Mouse (Mus musculus) brain, adult 10 weeks (tissue): ENCODE data around the gene Gm26965. TPM values are rescaled to one million over a fixed set of nuclear protein-coding genes. Genes with fewer than 3 reads are reported as not detected.

Source experiments
- polyA plus RNA-seq: library from polyadenylated mRNA; stranded (reverse); fragments of 350-450 nt; fragmentation: Illumina TruSeq; extraction: RNeasy Lipid Tissue Mini Kit (QIAGEN cat#74804); gene quantifications from one replicate; pipeline ENCODE4 v1.2.3, GENCODE M21; 2015; ENCODE audit warnings: low read depth, low replicate concordance

Gm26965 gene
- polyA plus RNA-seq, result not detected

DNA sequence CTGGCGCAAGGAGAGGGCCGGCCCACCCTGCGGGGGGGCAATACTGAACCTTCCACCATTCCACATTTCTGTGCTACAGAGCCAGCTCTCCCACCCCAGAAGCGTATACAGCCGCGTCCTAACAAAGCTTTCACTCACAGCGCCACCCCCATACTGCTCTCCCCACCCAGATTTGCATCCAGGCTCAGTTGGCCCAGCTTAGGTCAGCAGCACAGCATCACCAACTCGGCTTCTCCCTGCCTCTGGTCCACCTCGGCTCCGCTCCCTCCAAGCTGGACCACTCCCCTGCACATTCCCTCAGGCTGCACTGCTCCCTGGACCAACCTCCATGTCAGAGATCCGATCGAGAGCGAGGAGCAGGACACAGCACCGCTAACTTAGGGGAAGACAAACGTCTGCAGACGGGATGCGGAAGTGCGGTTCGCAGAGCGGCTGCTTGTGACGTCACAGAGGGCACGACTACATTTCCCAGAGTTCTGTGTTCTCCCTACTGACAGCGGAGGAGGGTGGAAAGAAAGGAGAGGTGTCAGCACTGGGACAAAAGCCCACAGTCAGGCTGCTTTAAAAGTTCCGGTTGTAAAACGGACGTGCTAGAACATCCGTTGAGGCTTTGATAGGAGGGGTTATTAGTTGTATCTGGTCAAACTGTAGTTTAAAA is at the start of gene Gm26965, which contains the start of gene Zfp87:
Gene Gm26965 (minus strand): TSS at position 399 of the 658 bp plus-strand sequence.
Gene Zfp87 (minus strand): TSS at position 425 of the 658 bp plus-strand sequence.

DNA sequence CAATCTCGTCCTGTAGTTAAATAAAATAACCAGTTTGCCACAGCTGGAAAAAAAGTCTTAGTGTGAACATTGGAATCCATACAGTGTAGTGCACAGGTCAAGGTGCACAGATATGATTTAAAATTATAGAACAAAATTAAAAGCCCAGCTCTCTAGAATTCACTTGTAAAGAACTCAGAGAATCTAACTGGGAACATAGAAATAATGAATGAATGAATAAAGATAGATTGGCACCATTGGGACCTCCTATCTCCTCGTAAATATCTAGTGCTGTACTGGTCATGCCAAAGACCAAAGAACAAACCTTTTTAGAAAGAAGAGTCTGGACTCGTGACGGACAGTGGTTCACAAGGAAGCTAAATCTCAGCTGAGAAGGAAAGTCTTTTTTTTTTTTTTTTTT is 27.8 kb upstream of the Gm26965 start, which contains the start of gene Zfp748:
Gene Zfp748 (minus strand): TSS at position 101 of the 400 bp plus-strand sequence.

DNA sequence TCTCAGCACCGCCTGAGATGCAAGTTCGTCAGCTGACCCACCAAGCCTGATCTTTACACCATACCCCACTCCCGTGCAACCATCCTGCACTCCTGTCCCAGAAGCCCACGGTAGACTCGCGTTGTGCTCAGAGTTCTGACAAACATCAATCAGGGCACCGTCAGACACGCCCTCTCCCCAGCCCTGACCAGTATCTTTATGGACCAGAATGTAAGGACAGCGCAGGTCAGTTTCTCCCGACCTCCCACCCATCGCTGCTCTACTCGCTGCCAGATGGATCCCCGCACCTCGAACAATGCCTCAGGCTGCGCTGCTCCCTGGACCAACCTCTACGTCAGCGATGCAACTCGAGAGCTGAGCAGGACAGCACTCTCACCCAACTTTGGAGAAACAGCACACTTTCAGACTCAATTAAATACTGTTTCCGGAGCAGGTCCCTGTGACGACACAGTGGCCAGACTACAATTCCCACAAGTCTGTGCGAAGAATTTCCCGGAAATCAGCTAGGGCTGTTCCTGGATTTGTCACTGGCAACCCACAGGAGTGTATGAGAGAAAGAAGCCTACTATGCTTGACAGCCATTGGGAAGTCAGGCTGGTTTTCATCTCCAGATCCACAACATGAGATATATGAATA is 25.7 kb downstream of the Gm26965 start, which contains the start of gene Zfp58:
Gene Zfp58 (minus strand): TSS at position 472 of the 636 bp plus-strand sequence.

DNA sequence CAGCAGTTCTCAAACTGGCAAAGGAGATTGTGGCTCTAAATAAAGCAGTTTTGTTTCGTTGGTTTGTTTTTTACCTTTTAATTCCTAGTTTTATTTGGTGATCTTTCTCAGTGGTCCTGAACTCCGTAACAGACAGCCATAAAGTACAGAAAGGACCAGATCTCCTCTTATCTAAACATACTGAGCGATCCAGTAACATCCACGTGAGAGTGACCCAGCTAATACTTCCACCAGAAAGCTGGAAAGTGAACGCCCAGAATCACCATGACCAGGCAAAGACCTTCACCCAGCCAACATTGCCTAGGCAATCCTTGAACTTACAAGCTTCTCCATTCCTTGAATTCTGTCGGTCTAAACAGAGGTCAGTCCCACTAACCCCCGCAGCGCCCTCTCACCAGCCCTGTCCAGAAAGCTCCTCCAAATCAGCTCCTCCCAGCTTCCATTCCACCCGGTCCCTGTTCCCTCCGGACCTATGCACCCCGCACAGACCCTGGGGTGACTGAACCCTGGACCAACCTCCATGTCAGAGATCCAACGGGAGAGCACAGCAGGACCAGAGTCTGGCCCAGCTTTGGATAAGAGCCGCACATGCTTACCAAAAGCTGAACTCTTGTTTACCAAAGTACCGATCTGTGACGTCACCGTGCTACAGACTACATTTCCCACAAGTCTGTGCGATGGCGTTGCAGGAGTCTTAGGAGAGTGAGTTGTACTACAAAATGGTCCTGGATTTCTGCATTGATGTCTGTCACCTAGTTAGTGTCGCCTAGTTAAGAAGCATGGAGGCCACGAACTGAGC is 42.1 kb downstream of the Gm26965 start, which contains the start of gene Zfp874b:
Gene Zfp874b (minus strand): TSS at position 634 of the 799 bp plus-strand sequence.

DNA sequence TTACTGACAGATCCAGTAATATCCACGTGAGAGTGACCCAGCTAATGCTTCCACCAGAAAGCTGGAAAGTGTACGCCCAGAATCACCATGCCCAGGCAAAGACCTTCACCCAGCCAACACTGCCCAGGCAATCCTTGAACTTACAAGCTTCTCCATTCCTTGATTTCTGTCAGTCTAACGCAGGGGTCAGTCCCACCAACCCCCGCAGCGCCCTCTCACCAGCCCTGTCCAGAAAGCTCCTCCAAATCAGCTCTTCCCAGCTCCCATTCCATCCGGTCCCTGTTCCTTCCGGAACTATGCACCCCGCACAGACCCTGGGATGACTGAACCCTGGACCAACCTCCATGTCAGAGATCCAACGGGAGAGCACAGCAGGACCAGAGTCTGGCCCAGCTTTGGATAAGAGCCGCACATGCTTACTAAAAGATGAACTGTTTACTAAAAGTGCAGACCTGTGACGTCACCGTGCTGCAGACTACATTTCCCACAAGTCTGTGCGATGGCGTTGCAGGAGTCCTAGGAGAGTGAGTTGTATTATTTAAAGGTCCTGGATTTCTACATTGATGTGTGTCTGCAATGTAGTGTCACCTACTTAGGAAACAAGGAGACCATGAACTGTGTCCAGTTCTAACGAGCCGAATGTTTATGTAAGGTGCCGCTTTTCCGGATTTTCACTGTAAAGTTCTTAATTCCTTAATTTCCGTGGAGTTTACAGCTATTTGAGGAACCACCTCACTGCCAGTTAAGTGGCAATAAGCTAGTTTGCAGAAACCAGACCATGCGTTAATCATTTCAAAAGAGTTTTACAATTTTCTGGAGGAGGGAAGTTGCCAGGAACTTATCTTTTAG is 74.6 kb downstream of the Gm26965 start, which contains the start of gene Zfp874a:
Gene Zfp874a (minus strand): TSS at position 453 of the 849 bp plus-strand sequence.

Other genes starting within 250 kb of the Gm26965 start
- gene Zfp458, start 247.7 kb downstream of the Gm26965 start, polyA plus RNA-seq, result 6.0 TPM
- 0.83 TPM for gene Zfp457, start 219.7 kb downstream of the Gm26965 start, polyA plus RNA-seq
- gene Zfp595, start 193.6 kb downstream of the Gm26965 start, polyA plus RNA-seq, result 2.9 TPM
- not detected for gene Gm28044, start 165.6 kb downstream of the Gm26965 start, polyA plus RNA-seq
- gene Zfp953, start 165.5 kb downstream of the Gm26965 start, polyA plus RNA-seq, result 1.3 TPM
- not detected for gene Gm28041, start 150.4 kb downstream of the Gm26965 start, polyA plus RNA-seq
- gene Zfp456, start 150.3 kb downstream of the Gm26965 start, polyA plus RNA-seq, result 1.5 TPM
- gene Zfp429, start 126.3 kb downstream of the Gm26965 start, polyA plus RNA-seq, result 3.9 TPM
- 3.2 TPM for gene Zfp459, start 104.7 kb downstream of the Gm26965 start, polyA plus RNA-seq
- 18.4 TPM for gene Zfp874a, start 74.5 kb downstream of the Gm26965 start, polyA plus RNA-seq
- gene Zfp874b, start 41.9 kb downstream of the Gm26965 start, polyA plus RNA-seq, result 14.4 TPM
- gene Zfp58, start 25.6 kb downstream of the Gm26965 start, polyA plus RNA-seq, result 8.9 TPM
- gene Zfp87, start within 50 bp of the Gm26965 start, polyA plus RNA-seq, result 25.8 TPM
- 10.3 TPM for gene Zfp748, start 27.7 kb upstream of the Gm26965 start, polyA plus RNA-seq
- gene Zfp729b, start 83.6 kb upstream of the Gm26965 start, polyA plus RNA-seq, result 9.4 TPM
- gene Gm49345, start 111.6 kb upstream of the Gm26965 start, polyA plus RNA-seq, result not detected
- 7.8 TPM for gene Zfp729a, start 111.6 kb upstream of the Gm26965 start, polyA plus RNA-seq
- gene Zfp738, start 160.9 kb upstream of the Gm26965 start, polyA plus RNA-seq, result 19.5 TPM
- gene Zfp65, start 203.0 kb upstream of the Gm26965 start, polyA plus RNA-seq, result 10.6 TPM
- 6.8 TPM for gene Zfp85, start 229.1 kb upstream of the Gm26965 start, polyA plus RNA-seq